Mouse (Mus musculus) erythroblast, embryonic 14.5 days (primary cell): Measurements from ENCODE around the gene Colca2.

Source experiments
- GATA1 ChIP-seq: IDR thresholded peaks from 2 replicates; pipeline ENCODE4 v1.6.1; 2012; ENCODE audit warnings: low read length, inconsistent platforms, mixed read lengths
- TAL1 ChIP-seq: IDR thresholded peaks from 3 replicates; pipeline ENCODE4 v1.6.1; 2012; ENCODE audit warnings: low read length, inconsistent platforms, mixed read lengths

DNA sequence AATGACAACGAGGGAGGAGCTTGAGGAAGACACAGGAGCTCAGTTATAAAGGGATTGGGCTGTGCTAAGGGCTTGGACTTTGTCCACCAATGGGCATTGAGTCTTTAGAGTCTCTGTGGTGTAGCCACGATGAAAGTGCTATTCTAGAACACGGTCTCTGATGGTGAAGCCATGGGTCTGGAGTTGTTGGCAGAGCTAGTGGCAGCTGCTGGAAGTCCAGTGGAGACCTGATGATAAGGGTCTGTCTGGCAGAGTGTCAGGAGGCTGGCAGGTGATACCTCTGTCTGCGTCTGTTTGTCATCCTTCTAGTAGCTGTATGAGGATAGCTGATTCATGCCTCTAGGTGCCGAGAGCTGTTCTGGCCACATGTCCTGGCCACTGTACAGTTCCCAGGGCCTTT is 25.6 kb upstream of the Colca2 start:
- no peak for TF ChIP-seq TAL1
- no peak for TF ChIP-seq GATA1
